Mouse (Mus musculus) layer of hippocampus, adult 18-20 months (tissue): ENCODE measurements around the gene Emc3. TPM values are rescaled to one million over a fixed set of nuclear protein-coding genes. Genes with fewer than 3 reads are reported as not detected.

Experiments used
- DNase-seq, 2 experiments: peaks; one replicate each; pipeline ENCODE4 v3.0.0; 2022; ENCODE audit warnings: low spot score in 2 of 2
- long read RNA-seq: library from polyadenylated mRNA; stranded (forward); transcript quantifications from one replicate; pipeline ENCODE4 v2.0.0, GENCODE M21; 2021
- total RNA-seq, 2 experiments: library from RNA; stranded (reverse); gene quantifications; 2 replicates each; pipeline ENCODE4 v1.2.3; 2021

Gene Emc3
- total RNA-seq = 10 to 100 TPM; 77.4 to 78.1 TPM
- long read RNA-seq, transcript Emc3-201 (8 exons, 1,985 nt) = major isoform, 101 of 109 reads
- long read RNA-seq, partial matches to known transcripts = 1 of 109 reads
- long read RNA-seq, other reads (novel, unspliced or antisense) = 7 of 109 reads

DNA sequence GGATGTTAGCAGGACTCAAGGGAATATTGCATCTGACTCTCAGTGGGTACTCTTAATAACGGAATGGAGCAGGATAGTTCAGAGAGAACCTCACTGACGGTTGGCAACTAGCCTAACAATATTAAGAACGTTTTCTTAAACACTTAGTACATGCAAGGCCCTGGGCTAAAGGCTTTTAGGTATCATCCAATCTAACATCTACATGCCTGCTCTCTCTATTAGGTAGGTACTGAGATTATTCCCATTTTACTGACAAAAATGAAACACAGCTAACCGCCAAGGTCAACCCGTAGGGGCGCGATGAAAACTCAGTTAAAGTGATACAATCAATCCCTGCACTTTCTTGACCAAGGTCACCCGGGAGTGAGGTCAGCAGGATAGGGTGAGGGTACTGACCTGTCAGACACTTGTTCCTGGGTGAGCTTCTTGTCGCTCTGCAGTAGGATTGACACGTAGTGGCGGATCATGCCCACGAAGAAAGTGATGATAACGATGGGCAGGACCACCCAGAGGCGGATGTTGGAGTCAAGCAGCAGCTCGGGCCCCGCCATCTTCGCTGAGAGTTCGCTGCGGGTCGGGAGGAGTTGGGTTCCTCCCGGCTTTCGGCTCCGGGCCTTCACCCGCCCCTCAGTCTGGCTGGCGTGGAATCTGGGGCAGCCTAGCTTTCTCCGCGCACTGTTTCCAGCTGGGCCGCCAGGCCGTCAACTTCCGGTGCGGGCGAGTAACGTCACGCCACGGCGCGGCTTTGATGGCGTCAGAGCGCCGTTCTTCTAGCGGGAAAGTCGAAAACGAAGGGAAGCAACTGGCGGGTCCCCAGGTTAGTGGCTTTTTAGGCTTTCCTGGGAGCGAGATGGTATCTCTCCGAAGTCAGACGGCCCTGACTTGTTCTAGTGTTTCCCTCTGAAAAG is at the start of gene Emc3, which contains the start of gene Fancd2:
TSS of gene Emc3 (minus strand) at position 721 of the 908 bp plus-strand sequence.
TSS of gene Fancd2 (plus strand) at position 751 of the 908 bp plus-strand sequence.
- DNase-seq = peak; percentile 85 to 94

DNA sequence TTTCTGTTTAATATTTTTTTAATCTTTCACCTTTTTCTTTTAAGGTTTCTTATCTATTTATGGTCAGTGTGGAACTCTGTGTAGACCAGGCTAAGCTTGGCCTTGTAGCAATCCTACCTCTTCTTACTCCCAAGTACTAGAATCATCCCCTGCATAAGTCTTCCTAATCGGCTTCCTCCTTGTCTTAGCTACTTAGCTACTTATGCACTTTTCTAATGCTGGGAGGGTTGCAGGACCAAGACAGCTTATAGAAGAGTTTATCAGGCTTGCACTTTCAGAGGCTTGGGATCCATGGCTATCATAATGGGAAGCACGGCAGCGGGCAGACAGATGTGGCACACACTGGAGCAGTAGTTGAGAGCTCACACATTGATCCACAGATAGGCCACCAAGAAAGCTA is 47.9 kb upstream of the Emc3 start:
- no peak for DNase-seq

DNA sequence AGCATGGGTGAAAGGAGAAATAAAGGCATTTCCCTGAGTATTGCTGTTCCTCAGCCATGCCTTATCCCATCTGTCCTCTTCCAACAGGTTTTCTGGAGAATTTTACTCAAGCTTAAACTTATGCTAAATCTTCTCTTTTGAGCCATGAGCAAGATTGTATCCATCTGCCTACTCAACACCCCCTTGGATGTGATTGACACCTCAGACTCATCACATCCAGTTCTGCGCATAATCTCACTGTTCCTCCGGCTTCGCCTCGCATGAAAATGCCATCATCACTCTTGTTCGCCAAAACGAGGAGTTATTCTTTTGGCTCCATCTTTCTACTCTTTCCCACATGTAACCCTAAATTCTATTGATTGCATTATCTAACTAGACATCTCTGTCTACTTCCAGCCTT is 44.6 kb upstream of the Emc3 start:
- DNase-seq = peak; percentile 44 to 75

DNA sequence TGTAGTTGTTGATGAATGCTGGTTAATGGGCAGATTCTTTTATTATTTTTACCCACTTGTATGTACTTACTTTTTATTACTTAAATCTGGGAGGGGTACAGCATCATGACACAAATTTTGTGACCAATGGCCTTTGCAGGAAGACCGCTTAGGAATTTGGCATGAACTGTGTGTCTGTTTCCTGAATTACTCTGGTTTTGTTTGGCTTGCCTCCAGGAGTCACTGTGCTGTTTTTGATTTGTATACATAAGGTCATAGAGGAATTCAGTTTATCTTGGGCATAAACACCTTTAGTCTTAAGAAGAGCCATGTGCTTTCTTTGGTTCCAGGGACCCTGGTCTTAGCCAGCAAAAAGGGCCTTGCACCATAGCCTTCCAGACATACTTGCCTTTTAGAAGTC is 33.1 kb upstream of the Emc3 start:
- no peak for DNase-seq

DNA sequence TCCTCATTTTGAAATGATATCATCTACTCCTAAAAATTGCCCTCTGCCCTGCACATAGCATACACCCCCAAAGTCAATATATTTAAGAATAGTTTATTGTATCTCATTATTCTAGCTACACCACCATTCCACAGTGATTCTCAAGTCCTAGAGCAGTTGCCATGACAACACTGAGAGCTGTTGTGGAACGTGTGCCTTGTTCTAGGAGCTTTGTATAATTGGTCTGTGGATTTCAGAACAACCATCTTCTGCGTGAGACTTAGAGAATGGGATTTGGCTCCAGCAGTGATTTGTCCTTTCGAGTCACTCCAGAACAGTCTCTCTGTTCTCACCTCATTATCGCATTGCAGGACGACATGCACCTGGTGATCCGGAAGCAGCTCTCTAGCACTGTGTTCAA is 28.3 kb upstream of the Emc3 start:
- peak in 1 of 2 experiments; percentile 31 for DNase-seq

DNA sequence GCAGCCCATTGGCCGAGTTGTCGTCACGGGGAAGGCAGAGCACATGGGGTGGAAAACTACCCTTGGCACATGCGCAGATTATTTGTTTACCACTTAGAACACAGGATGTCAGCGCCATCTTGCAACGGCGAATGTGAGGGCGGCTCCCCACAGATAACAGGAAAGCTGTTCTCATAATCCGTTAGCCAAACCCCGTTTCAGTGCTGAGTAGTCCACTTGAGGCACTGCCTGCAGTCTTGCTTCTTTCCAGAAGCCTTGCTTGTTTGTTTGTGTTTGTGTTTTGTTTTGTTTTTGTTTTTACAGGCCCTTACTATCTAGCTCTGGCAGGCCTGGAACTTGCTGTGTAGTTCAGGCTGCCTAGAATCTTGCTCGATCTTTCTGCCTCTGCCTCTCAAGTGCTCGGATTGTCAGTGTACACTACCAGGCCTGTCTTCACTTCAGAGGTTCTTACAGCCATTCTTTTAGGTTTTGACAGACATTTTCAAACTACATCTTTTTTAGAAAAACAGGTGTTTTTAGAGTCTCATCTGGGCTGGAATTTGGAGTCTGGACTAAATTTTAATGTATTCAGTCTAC is 12.5 kb upstream of the Emc3 start:
- DNase-seq = no peak

DNA sequence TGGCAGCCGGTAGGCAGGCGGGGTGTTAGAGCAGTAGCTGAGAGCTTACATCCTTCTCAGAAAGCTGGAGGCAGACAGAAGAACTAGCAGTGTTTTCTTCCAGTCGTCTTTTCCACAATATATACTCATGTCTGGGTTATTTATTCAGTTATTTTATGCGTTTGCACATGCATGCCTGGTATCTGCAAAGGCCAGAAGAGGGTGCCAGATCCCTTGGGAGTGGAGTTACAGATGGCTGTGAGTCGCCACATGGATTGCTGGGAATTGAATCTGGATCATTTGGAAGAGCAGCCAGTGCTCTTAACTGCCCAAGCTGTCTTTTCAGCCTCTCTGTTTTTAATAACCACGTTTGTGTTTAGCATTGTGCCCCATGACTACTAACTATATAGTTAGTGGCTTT is 10.2 kb upstream of the Emc3 start:
- no peak for DNase-seq

DNA sequence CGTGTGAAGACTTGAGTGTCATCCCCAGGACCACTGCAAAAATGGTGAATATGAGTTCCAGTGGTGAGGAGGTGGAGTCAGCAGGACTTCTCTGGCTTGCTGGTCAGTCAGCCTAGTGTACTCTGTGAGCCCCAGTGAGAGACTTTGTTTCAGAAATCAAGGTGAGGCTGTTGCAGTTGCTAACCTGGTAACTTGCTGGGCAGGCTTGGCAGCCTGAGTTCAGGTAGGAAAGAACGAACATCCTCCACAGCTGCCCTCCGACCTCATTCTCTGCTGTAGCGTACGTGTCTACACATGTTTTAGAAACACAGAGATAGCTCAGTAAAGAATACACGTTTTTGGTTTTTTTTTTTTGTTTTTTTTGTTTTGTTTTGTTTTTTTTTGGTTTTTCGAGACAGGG is 3.4 kb upstream of the Emc3 start:
- DNase-seq = no peak

DNA sequence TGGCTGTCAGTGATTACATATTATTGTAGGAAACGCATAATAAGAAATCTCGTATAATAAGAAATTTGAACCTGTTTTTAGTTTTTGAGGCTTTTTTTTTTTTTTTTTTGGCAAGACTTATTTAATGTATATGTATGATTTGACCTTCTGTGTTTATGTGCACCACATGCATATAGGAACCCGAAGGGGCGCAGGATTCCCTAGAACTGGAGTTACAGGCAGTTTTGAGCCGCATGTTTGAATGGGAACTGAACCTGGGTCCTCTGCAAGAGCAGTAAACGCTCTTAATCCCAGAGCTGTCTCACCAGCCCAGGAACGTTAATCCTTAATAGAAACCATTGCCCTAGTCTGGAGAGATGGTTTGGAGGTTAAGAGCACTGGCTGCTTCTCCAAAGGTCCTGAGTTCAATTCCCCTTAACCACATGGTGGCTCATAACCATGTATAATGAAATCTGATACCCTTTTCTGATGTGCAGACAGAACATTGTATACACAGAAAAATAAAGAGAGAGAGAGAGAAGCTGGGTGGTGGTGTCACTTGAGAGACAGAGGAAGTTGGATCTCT is 470 bp upstream of the Emc3 start:
- no peak for DNase-seq

DNA sequence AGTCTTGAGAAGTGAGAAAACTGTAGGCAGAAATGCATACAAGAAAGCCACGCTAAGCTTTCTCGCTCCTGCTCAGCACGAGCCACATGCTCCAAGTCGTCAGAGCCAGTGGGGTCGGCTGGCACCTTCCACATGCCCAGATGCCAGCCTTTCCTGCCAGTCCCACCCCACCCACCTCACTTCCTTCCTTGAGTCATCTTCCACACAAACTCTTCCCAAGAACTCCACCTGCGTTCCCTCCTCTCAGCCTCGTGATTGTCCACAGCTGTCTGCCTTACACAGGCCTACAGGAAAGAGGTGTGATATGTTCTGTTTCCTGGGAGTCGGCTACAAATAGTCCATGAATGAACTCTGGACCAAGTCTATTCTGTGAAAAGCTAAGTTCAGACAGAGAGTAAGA is 8.0 kb downstream of the Emc3 start:
- DNase-seq = no peak

DNA sequence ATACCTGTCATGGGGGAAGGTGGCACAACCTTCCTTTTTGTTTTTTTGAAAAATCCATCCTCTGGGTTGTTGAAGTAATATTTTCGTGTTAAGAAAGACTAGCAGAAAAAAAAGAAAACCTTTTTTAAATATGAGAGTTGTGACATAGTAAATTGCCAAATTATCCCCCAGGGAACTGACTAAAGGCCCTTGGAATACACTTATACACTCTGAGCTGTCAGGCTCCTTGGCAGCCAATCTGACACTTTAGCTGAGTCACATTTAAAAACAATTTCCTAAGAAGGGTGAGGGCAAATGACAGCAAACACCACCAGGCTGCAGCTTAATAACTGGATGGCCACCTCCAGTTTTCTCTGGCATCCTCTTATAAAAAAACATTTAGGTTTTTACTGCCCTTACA is 9.1 kb downstream of the Emc3 start:
- DNase-seq = no peak

DNA sequence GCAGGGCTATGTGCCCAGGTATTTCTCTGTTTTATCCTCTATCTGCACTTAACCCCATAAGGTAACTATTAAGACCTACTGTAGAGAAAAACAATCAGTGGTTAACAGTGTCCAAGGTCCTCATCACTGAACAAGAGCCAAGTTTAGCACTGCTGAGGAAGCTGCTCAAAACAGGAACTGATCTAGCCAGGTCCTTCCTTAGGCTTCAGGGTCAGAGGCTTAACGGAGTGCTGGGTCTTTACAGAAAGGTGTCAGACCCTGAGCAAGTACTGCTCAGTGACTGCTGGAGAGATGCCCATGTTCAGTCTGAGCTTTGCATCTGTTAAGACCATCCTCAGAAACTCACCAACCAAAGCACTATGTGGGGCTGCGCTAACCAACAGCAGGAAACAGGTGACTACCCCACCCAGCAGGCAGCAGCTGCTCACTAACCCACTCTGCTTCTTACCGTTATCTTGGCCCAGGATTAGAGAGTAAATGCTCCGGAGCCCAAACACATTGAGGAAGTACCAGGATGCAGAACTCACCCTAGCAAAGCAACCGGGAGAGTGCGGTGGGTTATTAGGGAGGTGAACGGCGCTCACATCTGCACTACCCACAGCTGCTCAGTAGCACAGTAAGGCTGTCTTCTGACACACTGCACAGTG is 13.9 kb downstream of the Emc3 start:
- no peak for DNase-seq

DNA sequence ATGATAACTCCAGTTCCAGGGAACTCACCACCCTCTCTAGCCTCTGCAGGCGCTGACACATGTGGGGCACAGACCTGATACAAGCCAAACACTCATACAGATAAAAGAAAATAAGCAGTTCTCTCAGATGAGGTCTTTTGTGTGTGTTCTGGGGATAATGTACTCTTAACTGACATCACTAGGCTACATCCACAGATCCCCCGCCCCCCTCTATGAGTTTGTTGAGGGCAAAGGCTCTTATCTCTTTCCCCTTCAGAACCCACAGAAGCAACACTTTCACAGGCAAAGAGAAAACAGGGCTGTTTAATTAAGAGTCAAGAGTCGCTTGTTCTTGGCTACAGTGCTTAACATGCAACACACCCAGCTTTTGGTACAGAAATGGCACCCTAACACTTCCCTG is 16.9 kb downstream of the Emc3 start:
- DNase-seq = no peak

DNA sequence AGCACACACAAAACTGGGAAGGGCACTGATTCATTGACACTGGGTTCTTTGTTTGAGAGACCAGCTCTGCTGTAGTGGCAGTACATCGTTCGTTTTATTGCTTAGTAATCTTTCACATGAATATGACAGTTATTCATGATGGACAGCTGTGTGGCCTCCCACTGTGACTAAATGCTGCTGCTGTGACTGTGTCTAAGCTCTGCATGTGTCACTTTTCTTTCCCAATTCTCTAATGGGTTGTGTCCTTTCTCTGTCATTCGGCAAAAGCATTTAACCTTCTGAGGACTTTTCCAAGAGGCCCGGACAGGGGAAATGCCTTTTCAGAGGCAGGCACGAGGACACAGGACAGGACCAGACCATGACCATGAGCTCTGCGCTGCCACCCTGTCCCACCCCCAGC is 17.5 kb downstream of the Emc3 start:
- DNase-seq = no peak

DNA sequence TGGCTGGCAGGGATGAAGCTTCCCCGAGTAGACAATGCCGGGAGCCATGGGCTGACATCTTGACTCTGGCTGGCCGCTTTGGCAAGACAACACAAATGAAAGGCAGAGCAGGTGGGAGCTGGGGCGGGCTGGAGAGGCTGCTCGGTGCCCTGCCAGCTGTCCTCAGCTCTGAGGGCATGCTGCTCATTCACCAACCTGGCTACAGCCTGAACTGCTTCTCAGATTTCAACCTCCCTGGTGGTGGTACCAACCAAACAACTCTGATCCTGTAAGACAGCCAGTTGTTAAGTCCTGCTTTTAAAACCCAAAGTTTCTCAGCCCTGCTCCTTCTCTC is 22.5 kb downstream of the Emc3 start:
- DNase-seq = no peak

DNA sequence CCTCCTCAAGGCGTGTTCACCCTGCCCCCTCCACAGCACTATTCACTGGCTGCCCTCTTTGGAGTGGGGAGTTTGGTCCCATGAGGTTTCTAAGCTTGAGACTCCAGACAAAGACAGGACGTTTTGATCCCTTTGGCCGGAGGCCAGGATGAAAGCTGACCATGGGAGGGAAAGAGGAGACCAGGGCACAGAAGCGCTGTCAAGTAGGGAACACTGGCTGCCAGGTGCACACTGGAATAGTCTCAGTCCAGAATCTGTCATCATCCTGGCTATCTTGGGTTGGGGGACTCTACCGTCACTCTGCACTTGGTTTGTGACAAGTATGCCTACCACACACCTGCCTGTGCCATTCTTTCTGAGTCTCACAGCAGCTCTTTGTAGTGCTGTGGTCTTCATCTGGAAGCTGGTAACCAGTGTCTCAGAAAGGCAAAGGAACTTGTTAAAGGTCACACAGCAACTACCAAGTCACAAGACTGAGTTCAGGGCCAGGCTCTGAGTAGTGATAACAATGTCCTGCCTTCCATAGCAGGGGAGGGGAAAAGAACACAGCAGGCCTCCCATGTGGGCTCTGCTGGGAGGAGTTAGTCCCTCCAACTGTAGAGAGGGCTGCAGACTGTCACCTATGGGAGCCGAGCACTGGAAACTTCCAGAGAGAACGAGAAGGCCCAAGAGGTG is 23.0 kb downstream of the Emc3 start:
- no peak for DNase-seq

DNA sequence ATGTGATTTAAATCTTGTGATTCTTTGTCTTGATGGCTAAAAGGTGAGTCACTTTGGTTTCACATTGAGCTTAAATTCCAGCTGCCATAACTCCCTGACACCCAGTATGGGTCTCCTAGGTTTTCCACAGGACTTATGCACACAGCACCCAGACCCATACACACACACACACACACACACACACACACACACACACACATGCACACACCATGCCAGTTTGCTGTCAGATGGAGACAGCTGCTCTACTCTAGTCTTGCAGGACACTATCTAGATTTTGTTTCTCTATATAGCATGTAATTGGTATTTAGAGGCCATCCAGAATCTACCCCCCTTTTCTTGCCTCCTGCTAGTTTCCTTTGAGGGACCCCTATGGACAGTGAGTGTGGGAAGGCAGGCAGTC is 24.3 kb downstream of the Emc3 start:
- no peak for DNase-seq

DNA sequence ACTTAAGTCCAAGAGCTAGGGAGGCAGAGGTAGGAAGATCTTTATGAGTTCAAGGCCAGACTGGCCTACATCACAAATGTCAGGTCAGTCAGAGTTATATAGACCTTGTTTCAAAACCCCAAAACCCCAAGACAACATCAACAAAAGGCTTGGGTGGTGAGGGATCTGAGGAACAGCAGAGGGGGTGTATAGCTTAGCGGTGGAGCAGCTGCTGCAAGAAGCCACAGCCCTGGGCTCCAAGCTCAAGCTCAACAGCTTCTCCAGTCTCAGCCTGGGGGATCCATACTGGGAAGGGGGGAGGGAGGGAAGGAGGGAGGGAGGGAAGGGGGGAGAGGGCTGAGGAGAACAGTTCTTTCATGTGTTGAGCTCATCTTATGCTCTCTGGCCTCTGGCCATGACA is 25.8 kb downstream of the Emc3 start:
- DNase-seq = no peak

DNA sequence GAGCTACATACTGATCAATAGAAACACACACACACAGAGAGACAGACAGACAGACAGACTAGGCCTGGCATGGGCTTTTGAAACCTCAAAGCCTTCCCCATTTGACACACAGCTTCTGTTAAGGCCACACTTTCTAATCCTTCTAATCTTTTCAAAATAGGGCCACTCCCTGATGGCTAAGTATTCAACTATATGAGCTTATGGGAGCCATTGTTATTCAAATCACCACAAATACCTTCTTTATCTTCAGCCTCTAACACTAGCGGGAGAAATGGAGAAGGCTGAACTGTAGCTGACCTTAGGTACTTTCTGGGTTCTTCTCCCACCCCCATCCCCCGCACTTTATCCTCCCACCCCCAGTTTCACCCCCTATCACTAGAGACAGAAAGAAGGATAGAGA is 28.7 kb downstream of the Emc3 start:
- no peak for DNase-seq

DNA sequence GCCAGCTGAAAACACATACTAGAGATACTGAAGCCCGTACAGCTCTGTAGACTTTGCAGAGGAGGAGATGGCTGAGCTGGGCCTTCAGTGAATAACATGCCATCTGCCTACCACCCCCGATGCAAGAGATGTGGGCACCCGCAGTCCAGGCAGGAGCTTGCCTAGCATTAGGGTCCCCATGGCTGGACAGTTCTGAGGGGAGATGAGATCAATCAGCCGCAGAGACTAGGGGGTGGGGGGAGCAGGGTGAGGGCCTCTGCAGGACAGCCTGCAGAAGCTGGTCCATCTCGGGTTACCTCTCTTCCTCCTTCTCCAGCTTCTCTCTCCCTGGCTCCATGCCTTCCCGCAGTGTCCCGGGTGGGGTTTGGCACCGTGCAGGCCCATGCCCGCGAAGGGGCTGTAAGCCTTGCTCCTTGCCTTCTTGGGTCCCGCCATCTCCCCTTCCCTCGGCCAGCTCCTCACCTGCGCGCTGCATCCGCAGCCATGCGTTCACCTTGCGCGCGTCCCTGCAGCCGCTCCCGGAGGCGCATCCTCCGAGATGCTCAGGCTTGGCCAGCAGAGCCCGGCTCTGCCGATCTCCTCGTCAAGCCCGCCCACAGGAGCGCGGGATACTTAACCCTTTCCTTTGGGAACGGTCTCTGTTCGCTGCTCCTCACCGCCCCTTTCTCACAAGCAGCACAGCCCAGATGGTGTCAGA is 29.9 kb downstream of the Emc3 start, which contains the start of gene Prrt3:
TSS of gene Prrt3 (minus strand) at position 544 of the 697 bp plus-strand sequence.
- peak; percentile 71 to 75 for DNase-seq

DNA sequence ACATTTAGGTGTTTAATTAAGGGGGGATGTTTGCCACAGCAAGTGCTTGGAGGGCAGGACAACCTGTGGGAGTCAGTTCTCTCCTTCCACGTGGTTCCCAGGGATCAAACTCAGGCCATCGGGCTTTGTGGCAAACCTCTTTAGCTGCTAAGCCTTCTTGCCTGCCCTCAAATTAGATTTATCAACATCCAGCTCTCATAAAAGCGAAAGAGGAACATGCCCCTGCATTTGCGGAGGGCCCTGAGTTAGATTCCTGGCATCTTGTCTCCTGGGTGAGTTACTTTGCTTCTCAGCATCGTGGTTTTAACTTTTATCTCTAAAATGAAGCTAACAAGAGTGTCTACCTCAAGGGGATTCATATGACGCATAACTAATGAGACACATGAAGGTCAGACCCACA is 32.1 kb downstream of the Emc3 start:
- no peak for DNase-seq
